Comparison of ENCODE assay signal across 7 mouse cellular contexts in genomic region chr7:141265739-141266561, GRCm38 (mm10). TPM values are rescaled to one million over a fixed set of nuclear protein-coding genes. Genes with fewer than 3 reads are reported as not detected.
DNase-seq lines count a peak whose midpoint lies in the region; ATAC-seq and TF ChIP-seq lines count a peak whose summit lies in the region.

TSS of gene Irf7 (minus strand) at chr7:141266481.

- no peak within 1 kb of the TSS for H3K27ac ChIP-seq in hindbrain, embryonic 16.5 days (ENCODE audit: low read depth, low read length)
- peak within 1 kb of the TSS; percentile 62 for H3K27ac ChIP-seq in liver, embryonic 12.5 days
- peak within 1 kb of the TSS; percentile 84 for H3K27ac ChIP-seq in stomach, postnatal 0 days (replicated peaks)

- H3K4me2 ChIP-seq in hindbrain, embryonic 16.5 days (ENCODE audit: low read length) = peak within 1 kb of the TSS; percentile 52
- peak within 1 kb of the TSS; percentile 89 for H3K4me2 ChIP-seq in liver, embryonic 12.5 days
- peak within 1 kb of the TSS; percentile 86 for H3K4me2 ChIP-seq in stomach, postnatal 0 days (replicated peaks; ENCODE audit: low read depth)

- 14% methylated on average over 25 of the region's 25 CpGs for WGBS in hindbrain, embryonic 16.5 days
- WGBS in liver, embryonic 12.5 days (ENCODE audit: insufficient replicate concordance) = 5% methylated on average over 25 of the region's 25 CpGs
- WGBS in stomach, postnatal 0 days = 7% methylated on average over 25 of the region's 25 CpGs

- no peaks in the 10 kb centered on the region for H3K9me3 ChIP-seq in hindbrain, embryonic 16.5 days (ENCODE audit: control insufficient read depth, low read length)
- no peaks in the 10 kb centered on the region for H3K9me3 ChIP-seq in liver, embryonic 12.5 days (replicated peaks)
- H3K9me3 ChIP-seq in stomach, postnatal 0 days (ENCODE audit: control insufficient read depth, low read length) = no peaks in the 10 kb centered on the region

- TF ChIP-seq EP300 in stomach, postnatal 0 days (optimal IDR thresholded peaks at IDR 0.05) = no peak

- peaks cover 3% of the 10 kb centered on the region; the same call in 1 of the 2 replicates for H3K4me1 ChIP-seq in hindbrain, embryonic 16.5 days (ENCODE audit: control insufficient read depth, insufficient read depth, low read depth, low read length)
- H3K4me1 ChIP-seq in liver, embryonic 12.5 days = peaks cover 42% of the 10 kb centered on the region
- no peaks in the 10 kb centered on the region for H3K4me1 ChIP-seq in stomach, postnatal 0 days (replicated peaks; ENCODE audit: control insufficient read depth, insufficient read depth)

- peak; percentile 57 for ATAC-seq in hindbrain, embryonic 16.5 days
- ATAC-seq in liver, embryonic 12.5 days = peak; percentile 82
- peak; percentile 62 for ATAC-seq in monocyte, adult 5-6 weeks (replicated peaks; ENCODE audit: insufficient number of reproducible peaks, low FRiP score, low TSS enrichment, poor library complexity, severe bottlenecking)
- peak; percentile 83 for ATAC-seq in stomach, postnatal 0 days (ENCODE audit: low FRiP score, low TSS enrichment)

- no peaks in the 10 kb centered on the region; the same call in 1 of the 2 replicates for H3K27me3 ChIP-seq in hindbrain, embryonic 16.5 days (replicated peaks; ENCODE audit: control insufficient read depth, insufficient read depth, low read length)
- peaks cover 19% of the 10 kb centered on the region for H3K27me3 ChIP-seq in liver, embryonic 12.5 days (replicated peaks)
- H3K27me3 ChIP-seq in stomach, postnatal 0 days (ENCODE audit: control insufficient read depth, insufficient read depth, low read length) = no peaks in the 10 kb centered on the region

- peak; percentile 65 for DNase-seq in NIH3T3 (ENCODE audit: low read depth)
- peak; percentile 77 for DNase-seq in c-Kit-positive CD71-positive TER-119-positive erythroid progenitor cells, embryonic 14.5 days (ENCODE audit: low spot score)
- DNase-seq in gastrocnemius, adult 8-10 months (ENCODE audit: low spot score in 2 of 2) = peak; percentile 41 to 48
- peak; percentile 84 for DNase-seq in stomach, postnatal 0 days (ENCODE audit: low spot score)

- H3K4me3 ChIP-seq in hindbrain, embryonic 16.5 days (ENCODE audit: low read length) = peak within 1 kb of the TSS; percentile 32
- H3K4me3 ChIP-seq in liver, embryonic 12.5 days = peak within 1 kb of the TSS; percentile 75
- H3K4me3 ChIP-seq in stomach, postnatal 0 days (ENCODE audit: low read depth, low read length) = peak within 1 kb of the TSS; percentile 71

- no peak for TF ChIP-seq CTCF in stomach, postnatal 0 days (IDR thresholded peaks at IDR 0.05; ENCODE audit: low read depth)

- H3K9ac ChIP-seq in hindbrain, embryonic 16.5 days (ENCODE audit: low read depth, low read length) = peak within 1 kb of the TSS; percentile 24
- peak within 1 kb of the TSS; percentile 78 for H3K9ac ChIP-seq in liver, embryonic 12.5 days
- peak within 1 kb of the TSS; percentile 75 for H3K9ac ChIP-seq in stomach, postnatal 0 days (ENCODE audit: low read length)

- peaks cover 30% of the 10 kb centered on the region for H3K36me3 ChIP-seq in hindbrain, embryonic 16.5 days (ENCODE audit: control insufficient read depth, insufficient read depth, low read length)
- peaks cover 37% of the 10 kb centered on the region for H3K36me3 ChIP-seq in liver, embryonic 12.5 days
- H3K36me3 ChIP-seq in stomach, postnatal 0 days (ENCODE audit: control insufficient read depth, insufficient read depth, low read length) = peaks cover 27% of the 10 kb centered on the region

RNA-seq across cellular contexts. Expression of gene Irf7, which starts in this region (rescaled TPM):
- total RNA-seq in gastrocnemius, adult 8-10 months (2022) = under 1 TPM; 0.27 to 0.80 (median 0.50) TPM
- polyA plus RNA-seq in hindbrain, embryonic 16.5 days (2015; fragmentation: Nextera tagmentation; extraction: Ambion mirVana) = 1.8 and 2.0 TPM in 2 replicates
- 4.9 and 5.2 TPM in 2 replicates for polyA plus RNA-seq in liver, embryonic 12.5 days (2016; fragmentation: Nextera tagmentation; extraction: Ambion mirVana)
- 76.2 to 126 TPM (median 78.7 TPM) in 3 replicates for total RNA-seq in monocyte, adult 5-6 weeks (2017)
- polyA plus RNA-seq in stomach, postnatal 0 days (2015; fragmentation: Nextera tagmentation; extraction: Ambion mirVana) = 11.3 and 12.2 TPM in 2 replicates

Comparison
In these comparisons a context has a peak if more than half of its experiments do, and no peak if none do; other contexts are left out.
1. RNA of gene Irf7 (total RNA-seq): 76.2 to 126 TPM in monocyte, adult 5-6 weeks; 0.27 to 0.80 TPM in gastrocnemius, adult 8-10 months; every median in the first group is over 10 times any median in the second.
2. Peak in DNase-seq in gastrocnemius, adult 8-10 months; RNA of the gene not detected or under 1 TPM.
3. H3K9ac ChIP-seq: peak in every context shown above with its lines; median percentile 78 in liver, embryonic 12.5 days; 75 in stomach, postnatal 0 days; 24 in hindbrain, embryonic 16.5 days.
4. Peak in every context shown above with its lines, with median percentiles within 50 percentile points of each other: DNase-seq, ATAC-seq, H3K4me2 ChIP-seq and H3K4me3 ChIP-seq.